Mouse (Mus musculus) forebrain, embryonic 10.5 days (tissue): ENCODE measurements around the gene Ercc6l2. TPM values are rescaled to one million over a fixed set of nuclear protein-coding genes. Genes with fewer than 3 reads are reported as not detected.

Experiments used
- DNase-seq: peaks from one replicate; pipeline ENCODE4 v3.0.0-alpha.2; 2017; ENCODE audit warnings: low spot score; ENCODE audit errors: extremely low spot score
- H3K27ac ChIP-seq: fragments of 300-500 bp; sonication (generic); 2 replicates; pipeline ENCODE4 v1.5.1; 2016; ENCODE audit warnings: mild to moderate bottlenecking
- H3K27me3 ChIP-seq: fragments of 300-500 bp; sonication (generic); 2 replicates; pipeline ENCODE4 v1.6.1; 2016; ENCODE audit warnings: mild to moderate bottlenecking; ENCODE audit not compliant: poor library complexity, severe bottlenecking
- H3K36me3 ChIP-seq: fragments of 300-500 bp; sonication (generic); replicated peaks from 2 replicates; pipeline ENCODE4 v1.6.1; 2016; ENCODE audit warnings: mild to moderate bottlenecking, moderate library complexity
- H3K4me1 ChIP-seq: fragments of 300-500 bp; sonication (generic); 2 replicates; pipeline ENCODE4 v1.6.1; 2016
- H3K4me3 ChIP-seq: fragments of 300-500 bp; sonication (generic); 2 replicates; pipeline ENCODE4 v1.5.1; 2016; ENCODE audit warnings: mild to moderate bottlenecking, moderate library complexity
- H3K9me3 ChIP-seq: fragments of 300-500 bp; sonication (generic); 2 replicates; pipeline ENCODE4 v1.6.1; 2016; ENCODE audit warnings: mild to moderate bottlenecking, moderate library complexity
- WGBS: fragments of 180-500 bp; shearing (Covaris S2); methylation state at CpG from one replicate; pipeline ENCODE4 v1.1.7; 2016; 5-methylcytosine and 5-hydroxymethylcytosine counted together
- polyA plus RNA-seq: library from polyadenylated mRNA; unstranded; fragments of >200 nt; fragmentation: Nextera tagmentation; extraction: Ambion mirVana; gene quantifications from 2 replicates; pipeline ENCODE4 v1.2.1, GENCODE M21; 2016

Ercc6l2 gene
- polyA plus RNA-seq, 1 experiment from 2014 or later = 25.5 TPM

DNA sequence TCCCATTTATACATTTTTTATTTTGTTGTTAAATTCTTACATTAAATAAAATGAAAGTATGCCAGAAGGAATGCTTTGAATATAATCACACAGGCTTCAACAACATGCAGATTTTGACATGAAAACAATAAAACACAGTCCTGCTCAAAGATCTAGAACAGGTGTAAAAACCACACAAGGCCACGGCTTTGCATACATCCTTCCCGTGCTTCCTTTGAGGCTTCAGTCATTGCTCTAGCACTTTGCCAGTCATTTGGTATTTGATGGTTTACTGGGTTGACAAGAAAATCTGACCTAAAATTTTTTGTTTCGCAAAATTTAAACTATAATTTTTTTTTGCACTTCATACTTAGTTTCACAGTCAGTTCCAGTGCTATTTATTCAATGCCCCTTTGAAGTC, 7.1 kb upstream of the Ercc6l2 start:
- Histone ChIP-seq H3K36me3 (no peaks in the 10 kb centered on the region), H3K4me3 (no peak overlapping the region), H3K9me3 (no peaks in the 10 kb centered on the region), H3K4me1 (peaks cover 17% of the 10 kb centered on the region), H3K27ac (no peak overlapping the region), H3K27me3 (no peaks in the 10 kb centered on the region)
- 94% methylated on average over 3 of the region's 3 CpGs for WGBS
- DNase-seq = no peak

GRCm38 (mm10) chr13:63811477-63811876, 3.6 kb upstream of the Ercc6l2 start:
- DNase-seq = no peak
- no peaks in the 10 kb centered on the region for H3K36me3 ChIP-seq
- peaks cover 41% of the 10 kb centered on the region for H3K4me1 ChIP-seq
- H3K4me3 ChIP-seq = no peak overlapping the region
- no peaks in the 10 kb centered on the region for H3K27me3 ChIP-seq
- no peaks in the 10 kb centered on the region for H3K9me3 ChIP-seq
- no peak overlapping the region for H3K27ac ChIP-seq

GRCm38 (mm10) chr13:63815931-63816330, 891 bp downstream of the Ercc6l2 start:
- Histone ChIP-seq H3K36me3 (no peaks in the 10 kb centered on the region), H3K27me3 (no peaks in the 10 kb centered on the region), H3K4me3 (peak overlapping the region; percentile 75), H3K4me1 (peaks cover 31% of the 10 kb centered on the region), H3K9me3 (no peaks in the 10 kb centered on the region), H3K27ac (peak overlapping the region; percentile 98)
- no peak for DNase-seq

DNA sequence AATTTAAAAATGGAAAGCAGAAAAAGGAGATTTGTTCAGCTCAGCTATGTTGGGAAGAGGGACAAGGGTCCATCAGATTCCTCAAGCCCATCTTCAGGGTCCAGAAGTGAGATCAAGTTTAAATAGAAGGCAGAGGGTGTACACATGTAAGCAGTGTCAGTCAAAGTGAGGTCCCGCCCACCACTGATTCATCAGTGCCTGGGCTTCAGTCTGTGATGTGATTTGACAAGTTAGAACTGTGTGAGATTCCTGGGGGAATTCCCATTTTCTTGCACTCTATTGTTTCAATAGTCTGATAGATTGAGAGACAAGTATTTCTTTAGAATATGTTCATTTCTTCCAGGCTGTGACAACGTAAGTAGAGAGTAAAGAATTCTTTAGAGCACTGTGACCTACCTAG, 30.7 kb downstream of the Ercc6l2 start:
- no peak for DNase-seq
- H3K27me3 ChIP-seq = no peaks in the 10 kb centered on the region
- WGBS = 93% methylated on average over 2 of the region's 2 CpGs
- H3K36me3 ChIP-seq = peaks cover 22% of the 10 kb centered on the region
- H3K4me1 ChIP-seq = no peaks in the 10 kb centered on the region
- no peak overlapping the region for H3K4me3 ChIP-seq
- no peak overlapping the region for H3K27ac ChIP-seq
- no peaks in the 10 kb centered on the region for H3K9me3 ChIP-seq

DNA sequence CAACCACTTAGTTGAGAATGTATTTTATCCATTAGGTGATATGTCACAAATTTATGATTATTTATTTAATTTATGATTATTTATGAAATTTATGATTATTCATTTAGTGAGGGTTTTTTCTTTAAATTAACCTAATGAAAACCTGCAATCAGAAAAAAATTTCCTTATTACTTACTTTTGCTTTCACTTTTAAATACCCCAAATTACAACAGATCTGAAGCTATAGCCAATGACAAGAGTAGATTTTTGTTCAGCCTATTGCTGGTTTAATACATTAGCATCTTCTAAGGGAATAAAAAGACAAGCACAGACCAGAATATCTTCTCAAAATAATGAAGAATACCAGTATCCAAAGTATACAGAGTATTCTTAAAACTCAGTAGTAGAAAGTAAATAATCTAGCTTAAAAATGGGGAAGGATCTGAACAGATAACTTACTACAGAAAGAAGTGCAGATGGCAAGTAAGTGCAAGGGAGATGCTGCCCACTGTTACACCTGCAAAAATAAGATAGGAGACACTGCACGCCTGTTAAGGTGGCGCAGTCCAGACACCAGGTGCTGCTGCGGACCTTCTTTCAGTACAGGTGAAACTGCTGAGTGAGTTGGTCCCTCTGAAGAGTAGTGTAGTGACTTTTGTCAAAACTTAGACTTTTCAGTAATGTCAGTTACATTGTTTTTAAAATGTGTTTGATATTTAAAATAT, 35.4 kb downstream of the Ercc6l2 start:
- no peaks in the 10 kb centered on the region for H3K9me3 ChIP-seq
- 85% methylated on average over 3 of the region's 3 CpGs for WGBS
- H3K4me3 ChIP-seq = no peak overlapping the region
- peaks cover 8% of the 10 kb centered on the region for H3K36me3 ChIP-seq
- DNase-seq = no peak
- H3K27me3 ChIP-seq = no peaks in the 10 kb centered on the region
- H3K27ac ChIP-seq = no peak overlapping the region
- H3K4me1 ChIP-seq = no peaks in the 10 kb centered on the region

- Histone ChIP-seq H3K9me3 (no peaks in the 10 kb centered on the region), H3K27me3 (no peaks in the 10 kb centered on the region), H3K4me1 (no peaks in the 10 kb centered on the region), H3K4me3 (no peak overlapping the region), H3K27ac (no peak overlapping the region), H3K36me3 (peaks cover 19% of the 10 kb centered on the region)
- WGBS = 87% methylated on average over 2 of the region's 2 CpGs
- DNase-seq = no peak
These were observed 57.7 kb downstream of the Ercc6l2 start for GRCm38 (mm10) chr13:63872585-63873282.

DNA sequence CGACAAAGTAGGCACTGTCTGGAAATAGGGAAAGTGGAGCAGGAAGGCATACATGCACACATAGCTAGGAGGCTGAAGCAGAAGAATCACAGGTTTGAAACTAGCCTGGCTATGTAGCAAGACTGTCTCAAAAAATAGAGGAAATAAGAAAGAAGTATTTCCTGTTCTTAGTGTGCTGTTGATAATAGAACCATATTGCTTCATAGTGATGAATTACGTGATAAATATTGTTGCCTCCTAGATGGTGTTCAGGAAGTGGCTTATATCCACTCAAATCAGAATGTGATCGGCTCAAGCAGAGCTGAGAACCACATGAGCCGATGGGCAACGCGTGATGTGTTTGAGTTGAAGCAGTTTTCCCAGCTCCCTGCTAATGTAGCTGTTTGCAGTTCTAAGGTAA, 62.1 kb downstream of the Ercc6l2 start:
- 92% methylated on average over 6 of the region's 6 CpGs for WGBS
- Histone ChIP-seq H3K27me3 (no peaks in the 10 kb centered on the region), H3K9me3 (no peaks in the 10 kb centered on the region), H3K4me1 (peaks cover 17% of the 10 kb centered on the region), H3K36me3 (peaks cover 5% of the 10 kb centered on the region), H3K27ac (no peak overlapping the region), H3K4me3 (no peak overlapping the region)
- DNase-seq = no peak

DNA sequence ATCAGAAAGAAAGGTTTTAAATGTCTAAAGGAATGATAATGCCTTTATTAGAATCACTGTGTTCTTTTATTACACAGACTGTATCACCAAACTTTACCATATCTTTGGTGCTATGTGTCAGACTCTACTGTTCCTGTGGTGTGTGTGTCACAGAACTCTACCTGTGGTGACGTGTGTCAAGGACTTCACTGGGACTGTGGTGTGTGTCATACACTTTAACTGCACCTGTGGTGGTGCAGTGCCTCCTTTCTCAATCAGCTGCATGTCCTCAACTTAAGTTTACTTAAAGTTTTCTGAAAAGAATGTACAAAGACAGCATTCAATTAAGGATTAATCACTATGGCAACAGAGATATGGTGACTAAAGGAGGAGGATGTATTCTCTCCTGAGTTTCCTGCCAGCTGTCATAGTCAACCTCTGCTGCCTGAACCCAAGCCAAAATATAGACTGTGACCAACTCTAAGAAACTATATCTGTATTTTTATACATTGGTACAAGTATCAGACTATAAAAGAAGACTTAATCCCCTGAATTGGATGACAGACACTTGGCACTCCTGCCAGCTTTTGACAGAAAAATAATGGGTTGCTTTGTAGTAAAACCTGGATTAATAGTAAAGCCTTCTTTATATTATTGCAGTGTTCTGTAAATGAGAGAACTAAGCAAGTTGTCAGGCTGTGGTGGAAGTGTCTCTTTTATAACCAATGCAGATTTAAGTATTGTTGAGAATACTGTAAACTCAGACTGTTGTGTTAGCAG, 64.2 kb downstream of the Ercc6l2 start:
- no peaks in the 10 kb centered on the region for H3K9me3 ChIP-seq
- H3K4me3 ChIP-seq = no peak overlapping the region
- H3K27ac ChIP-seq = no peak overlapping the region
- no peak for DNase-seq
- H3K36me3 ChIP-seq = peaks cover 3% of the 10 kb centered on the region; the same call in 1 of the 2 replicates
- WGBS = 33% methylated on average over 1 of the region's 1 CpGs
- H3K27me3 ChIP-seq = no peaks in the 10 kb centered on the region
- H3K4me1 ChIP-seq = peaks cover 17% of the 10 kb centered on the region

GRCm38 (mm10) chr13:63879864-63880141, 64.8 kb downstream of the Ercc6l2 start:
- 76% methylated on average over 4 of the region's 4 CpGs for WGBS
- peaks cover 17% of the 10 kb centered on the region for H3K4me1 ChIP-seq
- no peak overlapping the region for H3K27ac ChIP-seq
- H3K27me3 ChIP-seq = no peaks in the 10 kb centered on the region
- H3K36me3 ChIP-seq = peaks cover 3% of the 10 kb centered on the region; the same call in 1 of the 2 replicates
- DNase-seq = no peak
- no peaks in the 10 kb centered on the region for H3K9me3 ChIP-seq
- H3K4me3 ChIP-seq = no peak overlapping the region

DNA sequence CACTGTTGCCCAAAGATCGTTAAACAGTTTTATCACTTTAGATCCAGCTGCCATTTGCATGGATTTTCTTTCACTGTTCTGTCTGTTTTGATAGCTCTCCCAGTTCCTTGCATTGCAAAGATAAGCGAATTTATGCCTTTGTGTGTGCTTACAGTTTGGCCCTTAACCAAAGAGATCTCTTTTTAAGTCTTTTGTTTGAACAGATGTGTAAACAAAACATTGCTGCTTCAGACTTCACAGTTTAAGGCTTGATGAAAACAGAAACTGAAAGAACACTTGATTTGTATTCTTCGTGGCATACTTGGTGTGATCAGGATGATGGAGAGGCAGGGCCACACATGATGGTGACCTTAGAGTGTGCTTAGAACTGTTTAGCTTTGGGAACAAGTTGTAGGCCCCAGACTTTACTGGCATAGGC, 70.5 kb downstream of the Ercc6l2 start:
- Histone ChIP-seq H3K4me1 (no peaks in the 10 kb centered on the region), H3K27ac (no peak overlapping the region), H3K27me3 (no peaks in the 10 kb centered on the region), H3K4me3 (no peak overlapping the region), H3K9me3 (no peaks in the 10 kb centered on the region), H3K36me3 (peaks cover 11% of the 10 kb centered on the region)
- DNase-seq = no peak
- WGBS = 86% methylated on average over 3 of the region's 3 CpGs

- no peaks in the 10 kb centered on the region for H3K27me3 ChIP-seq
- no peaks in the 10 kb centered on the region for H3K4me1 ChIP-seq
- peaks cover 11% of the 10 kb centered on the region for H3K36me3 ChIP-seq
- H3K4me3 ChIP-seq = no peak overlapping the region
- 95% methylated on average over 3 of the region's 3 CpGs for WGBS
- no peak overlapping the region for H3K27ac ChIP-seq
- DNase-seq = no peak
- H3K9me3 ChIP-seq = no peaks in the 10 kb centered on the region
These were observed 71.5 kb downstream of the Ercc6l2 start for GRCm38 (mm10) chr13:63886429-63887052.

DNA sequence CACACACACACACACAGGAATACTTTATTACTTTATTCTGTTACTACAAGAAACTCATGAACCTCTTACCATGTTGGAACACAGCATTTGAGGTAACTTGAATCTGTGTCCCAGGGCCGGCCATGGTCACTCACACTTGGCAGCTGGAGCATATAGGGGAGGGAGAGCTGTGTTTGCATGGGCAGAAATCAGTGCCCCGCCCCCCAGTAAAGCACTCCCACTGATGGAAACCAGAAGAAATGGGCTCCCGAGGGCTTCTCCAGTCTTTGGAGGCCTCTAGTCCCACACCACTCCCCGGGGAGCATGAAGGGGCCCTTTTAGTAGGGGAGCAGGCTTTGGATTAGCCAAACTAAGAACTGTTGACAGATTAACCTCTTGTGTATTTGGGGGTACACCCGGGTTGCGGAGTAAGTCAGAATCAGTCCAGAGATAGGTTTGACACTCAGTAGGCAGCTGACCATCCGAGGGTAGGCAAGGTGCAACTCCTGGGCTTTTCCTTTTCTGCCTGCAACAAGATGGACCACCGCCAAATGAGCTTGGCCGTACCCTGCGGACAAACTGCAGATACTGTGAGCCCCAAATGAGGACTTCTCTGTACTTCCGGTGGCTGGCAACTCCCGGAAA, 85.8 kb downstream of the Ercc6l2 start:
- peaks cover 46% of the 10 kb centered on the region for H3K27me3 ChIP-seq

More for the DNA sequence above, 85.8 kb downstream of the Ercc6l2 start:
- Histone ChIP-seq H3K4me3 (peak overlapping the region; percentile 46), H3K27ac (no peak overlapping the region), H3K4me1 (peaks cover 19% of the 10 kb centered on the region), H3K36me3 (peaks cover 8% of the 10 kb centered on the region; the same call in 1 of the 2 replicates), H3K9me3 (no peaks in the 10 kb centered on the region)
- no peak for DNase-seq
- 9% methylated on average over 12 of the region's 12 CpGs for WGBS
